In the genomic region with DNA sequence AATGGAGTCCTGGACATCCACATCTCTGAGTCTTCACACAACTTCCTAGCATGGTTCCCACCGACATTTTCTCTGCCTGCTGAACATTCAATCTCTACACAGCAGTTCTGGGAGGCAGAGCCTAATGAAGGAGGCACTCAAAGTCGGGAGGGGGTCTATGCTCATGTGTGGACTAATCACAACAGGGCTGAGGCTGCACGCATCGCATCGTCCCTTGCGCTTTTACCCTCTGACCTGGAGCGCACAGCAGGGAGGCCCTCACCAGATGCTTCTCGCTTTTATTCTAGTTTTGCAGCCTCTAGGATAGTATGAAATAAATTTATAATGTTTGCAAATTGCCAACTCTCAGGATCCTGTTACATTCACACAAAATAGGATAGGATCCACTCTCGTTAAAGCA, we compare ENCODE assay signal across 12 mouse cellular contexts.
DNase-seq lines count a peak whose midpoint lies in the region; ATAC-seq and TF ChIP-seq lines count a peak whose summit lies in the region.
"Had no signal": no experiment of that assay in that cellular context is flagged by ENCODE, and none has a peak within 500 bp of the region (broad histone marks: within the 10 kb centered on the region; RNA-seq: fewer than 3 reads in every experiment).

No protein-coding gene starts in this region.

- no peaks in the 10 kb centered on the region for H3K27me3 ChIP-seq in embryonic facial prominence, embryonic 10.5 days (replicated peaks; ENCODE audit: low read depth, poor library complexity, severe bottlenecking)
- H3K27me3 ChIP-seq in hindbrain, postnatal 0 days (ENCODE audit: insufficient read depth, low read length) = no peaks in the 10 kb centered on the region
- H3K27me3 ChIP-seq in midbrain, embryonic 15.5 days (replicated peaks) = no peaks in the 10 kb centered on the region
- H3K27me3 ChIP-seq: intestine, embryonic 15.5 days; neural tube, embryonic 12.5 days had no signal

- whole genome bisulfite sequencing in embryonic facial prominence, embryonic 10.5 days = 24% methylated on average over 9 of the region's 9 CpGs
- 43% methylated on average over 9 of the region's 9 CpGs for WGBS in hindbrain, postnatal 0 days
- 46% methylated on average over 9 of the region's 9 CpGs for WGBS in midbrain, embryonic 15.5 days

- H3K36me3 ChIP-seq in embryonic facial prominence, embryonic 10.5 days (replicated peaks) = no peaks in the 10 kb centered on the region
- no peaks in the 10 kb centered on the region for H3K36me3 ChIP-seq in hindbrain, postnatal 0 days (ENCODE audit: insufficient read depth, low read length)
- H3K36me3 ChIP-seq in midbrain, embryonic 15.5 days (replicated peaks) = no peaks in the 10 kb centered on the region
- H3K36me3 ChIP-seq: intestine, embryonic 15.5 days; neural tube, embryonic 12.5 days had no signal

- peaks cover 43% of the 10 kb centered on the region for H3K4me1 ChIP-seq in embryonic facial prominence, embryonic 10.5 days
- H3K4me1 ChIP-seq in hindbrain, postnatal 0 days (ENCODE audit: insufficient read depth, low read length) = no peaks in the 10 kb centered on the region
- no peaks in the 10 kb centered on the region for H3K4me1 ChIP-seq in midbrain, embryonic 15.5 days
- H3K4me1 ChIP-seq: intestine, embryonic 15.5 days had no signal

- peak; percentile 50; the same call in 1 of the 2 replicates for ATAC-seq in hindbrain, postnatal 0 days
- ATAC-seq in midbrain, embryonic 15.5 days (replicated peaks) = peak; percentile 48; the same call in 1 of the 2 replicates
- ATAC-seq: intestine, embryonic 15.5 days had no signal

- H3K4me2 ChIP-seq in hindbrain, postnatal 0 days (ENCODE audit: low read depth, low read length) = no peak overlapping the region
- no peak overlapping the region for H3K4me2 ChIP-seq in midbrain, embryonic 15.5 days
- H3K4me2 ChIP-seq: intestine, embryonic 15.5 days; neural tube, embryonic 12.5 days had no signal

- no peak overlapping the region for H3K4me3 ChIP-seq in embryonic facial prominence, embryonic 10.5 days
- no peak overlapping the region for H3K4me3 ChIP-seq in hindbrain, postnatal 0 days (ENCODE audit: low read length)
- no peak overlapping the region for H3K4me3 ChIP-seq in midbrain, embryonic 15.5 days
- H3K4me3 ChIP-seq: intestine, embryonic 15.5 days; neural tube, embryonic 12.5 days had no signal

- H3K9me3 ChIP-seq in embryonic facial prominence, embryonic 10.5 days = no peaks in the 10 kb centered on the region
- H3K9me3 ChIP-seq in hindbrain, postnatal 0 days (ENCODE audit: low read length) = no peaks in the 10 kb centered on the region
- H3K9me3 ChIP-seq in midbrain, embryonic 15.5 days = no peaks in the 10 kb centered on the region
- H3K9me3 ChIP-seq: intestine, embryonic 15.5 days; neural tube, embryonic 12.5 days had no signal

- no peak for TF ChIP-seq CTCF in brain, embryonic 14.5 days (IDR thresholded peaks at IDR 0.05; ENCODE audit: borderline replicate concordance, extremely low read depth, insufficient read depth, insufficient read length)
- no peak for TF ChIP-seq CTCF in hindbrain, postnatal 0 days (IDR thresholded peaks at IDR 0.05; ENCODE audit: low read depth)

- no peak overlapping the region for H3K9ac ChIP-seq in hindbrain, postnatal 0 days (replicated peaks; ENCODE audit: low read length)
- H3K9ac ChIP-seq in midbrain, embryonic 15.5 days = no peak overlapping the region
- H3K9ac ChIP-seq: intestine, embryonic 15.5 days; neural tube, embryonic 12.5 days had no signal

- TF ChIP-seq POLR2A in brain, embryonic 14.5 days (IDR thresholded peaks at IDR 0.05; ENCODE audit: borderline replicate concordance, extremely low read depth, insufficient read depth, insufficient read length, poor library complexity, severe bottlenecking) = no peak

- DNase-seq in brain, embryonic 14.5 days (ENCODE audit: low read depth) = peak; percentile 43
- DNase-seq in embryonic facial prominence, embryonic 10.5 days (ENCODE audit: low spot score) = peak; percentile 63
- DNase-seq in hindbrain, postnatal 0 days (ENCODE audit: low spot score) = peak; percentile 33
- DNase-seq in ovary, postnatal 36 days (ENCODE audit: low spot score) = no peak
- DNase-seq in B cell, adult 2 months = no peak
- no peak for DNase-seq in adrenal gland, adult 18-20 months (ENCODE audit: low spot score in 2 of 2)
- DNase-seq: adrenal gland, adult 2 months; lung, postnatal 4 days; thymus, postnatal 14 days had no signal

- peak overlapping the region; percentile 54 for H3K27ac ChIP-seq in embryonic facial prominence, embryonic 10.5 days (replicated peaks)
- no peak overlapping the region for H3K27ac ChIP-seq in hindbrain, postnatal 0 days
- no peak overlapping the region for H3K27ac ChIP-seq in midbrain, embryonic 15.5 days
- H3K27ac ChIP-seq: intestine, embryonic 15.5 days; neural tube, embryonic 12.5 days had no signal

Comparison
In these comparisons a context has a peak if more than half of its experiments do, and no peak if none do; other contexts are left out.
1. DNase-seq: peak in brain, embryonic 14.5 days (single experiment), embryonic facial prominence, embryonic 10.5 days (single experiment) and hindbrain, postnatal 0 days (single experiment); none in ovary, postnatal 36 days (single experiment), B cell, adult 2 months (0 of 2) and adrenal gland, adult 18-20 months (0 of 2).